Mouse (Mus musculus) forebrain, embryonic 14.5 days (tissue): ENCODE measurements around the gene Pold3. TPM values are rescaled to one million over a fixed set of nuclear protein-coding genes. Genes with fewer than 3 reads are reported as not detected.

ENCODE experiments used
- ATAC-seq: fragments of 200-750 bp; cut with Nextera tagmentation; 2 replicates; pipeline ENCODE4 v1.8.0; 2017; ENCODE audit warnings: mild to moderate bottlenecking, moderate library complexity
- DNase-seq: peaks from one replicate; pipeline ENCODE4 v3.0.0-alpha.2; 2015; ENCODE audit warnings: low spot score
- H3K27ac ChIP-seq: fragments of 300-500 bp; sonication (generic); 2 replicates; pipeline ENCODE4 v1.5.1; 2014; ENCODE audit warnings: low read depth, mild to moderate bottlenecking, control low read depth, low read length, moderate library complexity
- H3K27me3 ChIP-seq: fragments of 300-500 bp; sonication (generic); replicated peaks from 2 replicates; pipeline ENCODE4 v1.6.1; 2014; ENCODE audit warnings: low read length, control low read depth, mixed read lengths; ENCODE audit not compliant: control insufficient read depth, insufficient read depth
- H3K36me3 ChIP-seq: fragments of 300-500 bp; sonication (generic); 2 replicates; pipeline ENCODE4 v1.6.1; 2014; ENCODE audit warnings: low read length, control low read depth; ENCODE audit not compliant: control insufficient read depth, insufficient read depth
- H3K4me1 ChIP-seq: fragments of 300-500 bp; sonication (generic); 2 replicates; pipeline ENCODE4 v1.6.1; 2014; ENCODE audit warnings: antibody characterized with exemption, low read length, control low read depth; ENCODE audit not compliant: control insufficient read depth, insufficient read depth
- H3K4me2 ChIP-seq: fragments of 300-500 bp; sonication (generic); 2 replicates; pipeline ENCODE4 v1.6.1; 2014; ENCODE audit warnings: mild to moderate bottlenecking, control low read depth, low read length
- H3K4me3 ChIP-seq: fragments of 300-500 bp; sonication (generic); 2 replicates; pipeline ENCODE4 v1.5.1; 2014; ENCODE audit warnings: low read depth, low read length, control low read depth
- H3K9ac ChIP-seq: fragments of 300-500 bp; sonication (generic); 2 replicates; pipeline ENCODE4 v1.6.1; 2014; ENCODE audit warnings: mild to moderate bottlenecking, low read length, control low read depth, moderate library complexity
- H3K9me3 ChIP-seq: fragments of 300-500 bp; sonication (generic); replicated peaks from 2 replicates; pipeline ENCODE4 v1.6.1; 2016; ENCODE audit warnings: low read length, control low read depth, mixed read lengths; ENCODE audit not compliant: control insufficient read depth
- WGBS: fragments of 180-500 bp; shearing (Covaris S2); extraction: QIAGEN DNeasy Blood & Tissue Kit; methylation state at CpG from one replicate; pipeline ENCODE4 v1.1.7; 2014; 5-methylcytosine and 5-hydroxymethylcytosine counted together
- polyA plus RNA-seq: library from polyadenylated mRNA; unstranded; fragments of >200 nt; fragmentation: Nextera tagmentation; extraction: Ambion mirVana; gene quantifications from 2 replicates; pipeline ENCODE4 v1.2.1, GENCODE M21; 2014

Gene Pold3
- polyA plus RNA-seq, 1 experiment from 2014 or later, result 54.1 TPM

GRCm38 (mm10) chr7:100148586-100148985 lies 27.2 kb upstream of the Pold3 start:
- Histone ChIP-seq H3K4me1 (no peaks in the 10 kb centered on the region), H3K27me3 (no peaks in the 10 kb centered on the region), H3K4me3 (no peak overlapping the region), H3K36me3 (no peaks in the 10 kb centered on the region), H3K9ac (no peak overlapping the region), H3K9me3 (no peaks in the 10 kb centered on the region), H3K4me2 (no peak overlapping the region), H3K27ac (no peak overlapping the region)
- WGBS, result 92% methylated on average over 4 of the region's 4 CpGs
- DNase-seq (no peak), ATAC-seq (no peak)

- ATAC-seq (no peak), DNase-seq (no peak)
- Histone ChIP-seq H3K4me1 (no peaks in the 10 kb centered on the region), H3K27me3 (no peaks in the 10 kb centered on the region), H3K27ac (no peak overlapping the region), H3K4me3 (no peak overlapping the region), H3K9ac (no peak overlapping the region), H3K4me2 (no peak overlapping the region), H3K9me3 (no peaks in the 10 kb centered on the region), H3K36me3 (no peaks in the 10 kb centered on the region)
- 81% methylated on average over 1 of the region's 1 CpGs for WGBS
These were observed 19.2 kb upstream of the Pold3 start for GRCm38 (mm10) chr7:100140591-100140990.

DNA sequence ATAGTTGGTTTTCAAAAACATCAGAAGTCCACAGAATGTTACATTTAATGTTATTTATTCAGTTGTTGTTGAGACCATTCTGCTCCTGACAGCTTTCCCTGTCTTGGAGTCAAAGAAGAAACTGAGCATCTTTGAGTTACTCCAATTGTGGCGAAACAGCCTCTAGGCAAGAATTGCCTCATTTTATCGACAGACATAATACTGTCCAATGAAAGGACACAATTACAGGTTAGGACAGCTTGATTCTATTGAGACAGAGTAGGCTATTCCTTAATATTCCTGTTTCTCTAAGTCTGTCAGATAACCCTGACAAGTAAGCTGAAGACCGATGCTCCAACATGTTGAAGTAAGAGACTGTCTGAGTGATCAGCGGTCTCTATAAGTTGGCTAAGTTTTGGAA lies 16.7 kb upstream of the Pold3 start:
- ATAC-seq (no peak), DNase-seq (no peak)
- Histone ChIP-seq H3K27me3 (no peaks in the 10 kb centered on the region), H3K27ac (no peak overlapping the region), H3K4me1 (no peaks in the 10 kb centered on the region), H3K36me3 (no peaks in the 10 kb centered on the region), H3K4me2 (no peak overlapping the region), H3K4me3 (no peak overlapping the region), H3K9ac (no peak overlapping the region), H3K9me3 (no peaks in the 10 kb centered on the region)
- 95% methylated on average over 4 of the region's 4 CpGs for WGBS

- H3K4me3 ChIP-seq, result no peak overlapping the region
- no peak overlapping the region for H3K4me2 ChIP-seq
- no peak for DNase-seq
- H3K27me3 ChIP-seq, result no peaks in the 10 kb centered on the region
- H3K27ac ChIP-seq, result no peak overlapping the region
- no peak for ATAC-seq
- H3K4me1 ChIP-seq, result no peaks in the 10 kb centered on the region
- H3K36me3 ChIP-seq, result no peaks in the 10 kb centered on the region
- 84% methylated on average over 9 of the region's 9 CpGs for WGBS
- H3K9me3 ChIP-seq, result no peaks in the 10 kb centered on the region
- H3K9ac ChIP-seq, result no peak overlapping the region
These were observed 15.7 kb upstream of the Pold3 start for GRCm38 (mm10) chr7:100137038-100137437.

- H3K27ac ChIP-seq, result no peak overlapping the region
These were observed 11.0 kb upstream of the Pold3 start for GRCm38 (mm10) chr7:100132379-100132778.

GRCm38 (mm10) chr7:100130592-100130991 lies 9.2 kb upstream of the Pold3 start:
- H3K9ac ChIP-seq, result no peak overlapping the region
- no peak overlapping the region for H3K27ac ChIP-seq
- ATAC-seq, result no peak
- WGBS, result 85% methylated on average over 6 of the region's 6 CpGs
- no peak for DNase-seq
- H3K9me3 ChIP-seq, result no peaks in the 10 kb centered on the region
- no peak overlapping the region for H3K4me3 ChIP-seq
- no peaks in the 10 kb centered on the region for H3K36me3 ChIP-seq
- no peaks in the 10 kb centered on the region for H3K4me1 ChIP-seq
- no peaks in the 10 kb centered on the region for H3K27me3 ChIP-seq
- H3K4me2 ChIP-seq, result no peak overlapping the region

More at GRCm38 (mm10) chr7:100132379-100132778, 11.0 kb upstream of the Pold3 start:
- Histone ChIP-seq H3K36me3 (no peaks in the 10 kb centered on the region), H3K4me2 (no peak overlapping the region), H3K4me3 (no peak overlapping the region), H3K4me1 (no peaks in the 10 kb centered on the region), H3K27me3 (no peaks in the 10 kb centered on the region), H3K9ac (no peak overlapping the region), H3K9me3 (no peaks in the 10 kb centered on the region)
- 52% methylated on average over 1 of the region's 1 CpGs for WGBS
- no peak for DNase-seq
- no peak for ATAC-seq

DNA sequence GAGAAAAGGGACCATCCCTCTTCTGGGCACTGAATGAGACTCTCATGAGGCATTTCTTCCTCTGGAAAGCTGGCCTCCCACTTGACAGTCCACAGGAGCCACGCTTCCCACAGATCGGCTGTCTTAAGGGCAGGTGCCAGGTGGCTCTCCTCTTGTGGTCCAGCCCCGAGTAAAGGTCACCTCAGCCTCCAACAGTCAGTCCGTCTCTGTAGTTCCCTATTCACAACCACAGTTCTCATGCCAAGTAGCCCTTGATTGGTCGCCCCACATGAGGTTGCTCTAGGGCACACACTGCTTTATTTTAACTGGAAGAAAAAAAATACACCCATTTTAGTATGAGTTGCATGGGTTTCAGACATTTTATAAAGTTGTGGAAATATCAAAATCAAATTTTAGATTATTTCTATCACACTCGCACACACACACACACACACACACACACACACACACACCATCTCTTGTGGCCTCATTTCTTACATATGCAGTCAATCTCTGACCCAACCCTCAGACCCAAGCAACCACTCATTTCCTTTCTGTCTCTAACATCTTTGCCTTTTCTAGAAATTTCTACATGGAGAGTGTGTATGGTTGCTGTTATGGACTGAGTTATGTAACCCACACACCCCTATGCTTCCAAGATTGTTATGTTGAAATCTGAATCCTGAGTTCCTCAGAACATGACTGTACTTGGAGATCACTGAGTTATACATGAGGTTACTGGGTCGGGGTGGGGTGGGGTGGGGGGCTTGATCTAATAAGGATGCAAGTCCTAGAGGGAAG lies 7.1 kb upstream of the Pold3 start:
- H3K4me3 ChIP-seq, result no peak overlapping the region
- DNase-seq (no peak), ATAC-seq (no peak)
- H3K4me1 ChIP-seq, result no peaks in the 10 kb centered on the region
- H3K27ac ChIP-seq, result no peak overlapping the region
- H3K4me2 ChIP-seq, result no peak overlapping the region
- H3K9ac ChIP-seq, result no peak overlapping the region
- H3K36me3 ChIP-seq, result no peaks in the 10 kb centered on the region
- no peaks in the 10 kb centered on the region for H3K27me3 ChIP-seq
- 87% methylated on average over 7 of the region's 7 CpGs for WGBS
- no peaks in the 10 kb centered on the region for H3K9me3 ChIP-seq

GRCm38 (mm10) chr7:100126514-100126913 lies 5.1 kb upstream of the Pold3 start:
- no peak for ATAC-seq
- H3K4me3 ChIP-seq, result no peak overlapping the region
- H3K4me2 ChIP-seq, result no peak overlapping the region
- H3K27me3 ChIP-seq, result no peaks in the 10 kb centered on the region
- H3K4me1 ChIP-seq, result no peaks in the 10 kb centered on the region
- no peaks in the 10 kb centered on the region for H3K9me3 ChIP-seq
- no peak overlapping the region for H3K27ac ChIP-seq
- no peak for DNase-seq
- no peak overlapping the region for H3K9ac ChIP-seq
- WGBS, result 77% methylated on average over 7 of the region's 7 CpGs
- no peaks in the 10 kb centered on the region for H3K36me3 ChIP-seq

DNA sequence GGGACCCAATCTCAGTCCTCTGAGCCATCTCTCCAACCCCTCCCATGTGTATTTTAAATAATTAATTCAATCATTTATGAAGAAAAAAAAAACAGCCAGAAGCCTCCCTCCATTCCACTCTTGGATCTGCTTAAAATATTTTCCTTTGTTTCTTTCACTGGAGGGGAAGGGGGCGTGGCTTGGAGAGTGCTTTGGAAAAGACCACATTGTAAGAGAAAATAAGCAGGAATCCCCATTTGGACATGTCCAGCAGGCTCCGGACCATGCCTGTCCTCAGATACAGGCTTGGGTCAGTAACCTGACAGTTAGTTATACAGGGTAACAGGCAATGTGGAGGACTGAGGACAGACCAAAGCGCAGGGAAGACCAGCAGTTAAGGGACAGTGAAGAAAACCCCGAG lies 3.8 kb upstream of the Pold3 start:
- Histone ChIP-seq H3K27me3 (no peaks in the 10 kb centered on the region), H3K9me3 (no peaks in the 10 kb centered on the region), H3K4me3 (no peak overlapping the region), H3K4me2 (no peak overlapping the region), H3K36me3 (no peaks in the 10 kb centered on the region), H3K9ac (no peak overlapping the region), H3K27ac (no peak overlapping the region), H3K4me1 (peaks cover 2% of the 10 kb centered on the region; the same call in 1 of the 2 replicates)
- no peak for ATAC-seq
- DNase-seq, result no peak
- 62% methylated on average over 4 of the region's 4 CpGs for WGBS
